Mouse (Mus musculus) midbrain, embryonic 10.5 days (tissue): Measurements from ENCODE around the gene Tmem98. TPM values are rescaled to one million over a fixed set of nuclear protein-coding genes. Genes with fewer than 3 reads are reported as not detected.
A peak's percentile ranks its signal among the peaks of the same experiment; 100 is the strongest.

Experiments
- DNase-seq: peaks from one replicate; pipeline ENCODE4 v3.0.0-alpha.2; 2017; ENCODE audit warnings: low spot score
- H3K27ac ChIP-seq: fragments of 300-500 bp; sonication (generic); replicated peaks from 2 replicates; pipeline ENCODE4 v1.5.1; 2016; ENCODE audit warnings: mild to moderate bottlenecking
- H3K27me3 ChIP-seq: fragments of 300-500 bp; sonication (generic); 2 replicates; pipeline ENCODE4 v1.6.1; 2016; ENCODE audit warnings: low read depth, mild to moderate bottlenecking; ENCODE audit not compliant: poor library complexity, severe bottlenecking
- H3K36me3 ChIP-seq: fragments of 300-500 bp; sonication (generic); 2 replicates; pipeline ENCODE4 v1.6.1; 2016; ENCODE audit warnings: mild to moderate bottlenecking, moderate library complexity
- H3K4me1 ChIP-seq: fragments of 300-500 bp; sonication (generic); 2 replicates; pipeline ENCODE4 v1.6.1; 2016
- H3K4me3 ChIP-seq: fragments of 300-500 bp; sonication (generic); 2 replicates; pipeline ENCODE4 v1.5.1; 2016; ENCODE audit warnings: mild to moderate bottlenecking, moderate library complexity
- H3K9me3 ChIP-seq: fragments of 300-500 bp; sonication (generic); replicated peaks from 2 replicates; pipeline ENCODE4 v1.6.1; 2016; ENCODE audit warnings: mild to moderate bottlenecking
- WGBS: fragments of 180-500 bp; shearing (Covaris S2); methylation state at CpG from one replicate; pipeline ENCODE4 v1.1.7; 2016; 5-methylcytosine and 5-hydroxymethylcytosine counted together
- polyA plus RNA-seq: library from polyadenylated mRNA; unstranded; fragments of >200 nt; fragmentation: Nextera tagmentation; extraction: Ambion mirVana; gene quantifications from 2 replicates; pipeline ENCODE4 v1.2.1, GENCODE M21; 2016

The Tmem98 gene
- polyA plus RNA-seq, 1 experiment from 2014 or later, result 94.5 TPM

GRCm38 (mm10) chr11:80843435-80843834 lies 33.5 kb downstream of the Tmem98 start:
- DNase-seq, result no peak
- Histone ChIP-seq H3K4me1 (peaks cover 13% of the 10 kb centered on the region), H3K36me3 (no peaks in the 10 kb centered on the region), H3K27ac (no peak overlapping the region), H3K27me3 (no peaks in the 10 kb centered on the region), H3K9me3 (no peaks in the 10 kb centered on the region), H3K4me3 (no peak overlapping the region)
- WGBS, result 86% methylated on average over 2 of the region's 2 CpGs

- Histone ChIP-seq H3K27me3 (no peaks in the 10 kb centered on the region), H3K4me1 (peaks cover 13% of the 10 kb centered on the region), H3K9me3 (no peaks in the 10 kb centered on the region), H3K36me3 (no peaks in the 10 kb centered on the region), H3K4me3 (no peak overlapping the region), H3K27ac (no peak overlapping the region)
- DNase-seq, result no peak
- WGBS, result 68% methylated on average over 7 of the region's 7 CpGs
Observed at GRCm38 (mm10) chr11:80845486-80845885, 35.5 kb downstream of the Tmem98 start.

GRCm38 (mm10) chr11:80846115-80846514 lies 36.1 kb downstream of the Tmem98 start:
- no peak overlapping the region for H3K4me3 ChIP-seq
- no peak for DNase-seq
- H3K27me3 ChIP-seq, result no peaks in the 10 kb centered on the region
- H3K27ac ChIP-seq, result no peak overlapping the region
- H3K4me1 ChIP-seq, result peaks cover 13% of the 10 kb centered on the region
- 61% methylated on average over 3 of the region's 3 CpGs for WGBS
- H3K9me3 ChIP-seq, result no peaks in the 10 kb centered on the region
- no peaks in the 10 kb centered on the region for H3K36me3 ChIP-seq

- no peaks in the 10 kb centered on the region for H3K36me3 ChIP-seq
- no peak for DNase-seq
- no peaks in the 10 kb centered on the region for H3K9me3 ChIP-seq
- H3K4me1 ChIP-seq, result peaks cover 13% of the 10 kb centered on the region
- WGBS, result 44% methylated on average over 5 of the region's 5 CpGs
- H3K27me3 ChIP-seq, result no peaks in the 10 kb centered on the region
- no peak overlapping the region for H3K4me3 ChIP-seq
- no peak overlapping the region for H3K27ac ChIP-seq
Observed at GRCm38 (mm10) chr11:80848131-80848530, 38.2 kb downstream of the Tmem98 start.

GRCm38 (mm10) chr11:80851859-80852258 lies 41.9 kb downstream of the Tmem98 start:
- no peak overlapping the region for H3K4me3 ChIP-seq
- H3K27ac ChIP-seq, result no peak overlapping the region
- H3K36me3 ChIP-seq, result no peaks in the 10 kb centered on the region
- peak; percentile 22 for DNase-seq
- no peaks in the 10 kb centered on the region for H3K27me3 ChIP-seq
- H3K4me1 ChIP-seq, result peaks cover 16% of the 10 kb centered on the region
- 44% methylated on average over 5 of the region's 5 CpGs for WGBS
- no peaks in the 10 kb centered on the region for H3K9me3 ChIP-seq

- WGBS, result 74% methylated on average over 3 of the region's 3 CpGs
Observed at GRCm38 (mm10) chr11:80853014-80853413, 43.0 kb downstream of the Tmem98 start.

GRCm38 (mm10) chr11:80854430-80854829 lies 44.5 kb downstream of the Tmem98 start:
- H3K36me3 ChIP-seq, result no peaks in the 10 kb centered on the region
- H3K27me3 ChIP-seq, result no peaks in the 10 kb centered on the region
- H3K4me1 ChIP-seq, result peaks cover 9% of the 10 kb centered on the region
- no peak for DNase-seq
- H3K9me3 ChIP-seq, result no peaks in the 10 kb centered on the region
- no peak overlapping the region for H3K27ac ChIP-seq
- H3K4me3 ChIP-seq, result no peak overlapping the region
- WGBS, result 88% methylated on average over 11 of the region's 11 CpGs

More at GRCm38 (mm10) chr11:80853014-80853413, 43.0 kb downstream of the Tmem98 start:
- no peaks in the 10 kb centered on the region for H3K27me3 ChIP-seq
- no peaks in the 10 kb centered on the region for H3K36me3 ChIP-seq
- no peak for DNase-seq
- H3K4me1 ChIP-seq, result peaks cover 12% of the 10 kb centered on the region
- H3K27ac ChIP-seq, result no peak overlapping the region
- no peaks in the 10 kb centered on the region for H3K9me3 ChIP-seq
- H3K4me3 ChIP-seq, result no peak overlapping the region

GRCm38 (mm10) chr11:80854908-80855307 lies 44.9 kb downstream of the Tmem98 start:
- H3K9me3 ChIP-seq, result no peaks in the 10 kb centered on the region
- WGBS, result 62% methylated on average over 7 of the region's 7 CpGs
- H3K27me3 ChIP-seq, result no peaks in the 10 kb centered on the region
- no peaks in the 10 kb centered on the region for H3K36me3 ChIP-seq
- H3K4me3 ChIP-seq, result no peak overlapping the region
- peaks cover 9% of the 10 kb centered on the region for H3K4me1 ChIP-seq
- no peak overlapping the region for H3K27ac ChIP-seq
- no peak for DNase-seq

GRCm38 (mm10) chr11:80856827-80857226 lies 46.9 kb downstream of the Tmem98 start:
- 82% methylated on average over 2 of the region's 2 CpGs for WGBS
- H3K4me1 ChIP-seq, result peaks cover 9% of the 10 kb centered on the region

GRCm38 (mm10) chr11:80858065-80858464 lies 48.1 kb downstream of the Tmem98 start, which contains the start of gene Spaca3:
Gene Spaca3, plus strand, starts transcription at chr11:80858365.
- Histone ChIP-seq H3K36me3 (no peaks in the 10 kb centered on the region), H3K9me3 (no peaks in the 10 kb centered on the region), H3K27me3 (no peaks in the 10 kb centered on the region), H3K27ac (no peak within 1 kb of the TSS), H3K4me1 (peaks cover 3% of the 10 kb centered on the region; the same call in 1 of the 2 replicates), H3K4me3 (no peak within 1 kb of the TSS)
- no peak for DNase-seq
- 81% methylated on average over 10 of the region's 10 CpGs for WGBS

More at GRCm38 (mm10) chr11:80856827-80857226, 46.9 kb downstream of the Tmem98 start:
- Histone ChIP-seq H3K27me3 (no peaks in the 10 kb centered on the region), H3K9me3 (no peaks in the 10 kb centered on the region), H3K4me3 (no peak overlapping the region), H3K27ac (no peak overlapping the region), H3K36me3 (no peaks in the 10 kb centered on the region)
- no peak for DNase-seq

- Histone ChIP-seq H3K4me3 (no peak overlapping the region), H3K4me1 (no peaks in the 10 kb centered on the region; the same call in 1 of the 2 replicates), H3K9me3 (no peaks in the 10 kb centered on the region), H3K27me3 (no peaks in the 10 kb centered on the region), H3K27ac (no peak overlapping the region), H3K36me3 (no peaks in the 10 kb centered on the region)
- no peak for DNase-seq
- WGBS, result 91% methylated on average over 7 of the region's 7 CpGs
Observed at GRCm38 (mm10) chr11:80862941-80863340, 53.0 kb downstream of the Tmem98 start.

GRCm38 (mm10) chr11:80868039-80868438 lies 58.1 kb downstream of the Tmem98 start:
- no peak overlapping the region for H3K4me3 ChIP-seq
- WGBS, result 94% methylated on average over 1 of the region's 1 CpGs
- H3K36me3 ChIP-seq, result no peaks in the 10 kb centered on the region
- H3K9me3 ChIP-seq, result no peaks in the 10 kb centered on the region
- H3K27ac ChIP-seq, result no peak overlapping the region
- no peak for DNase-seq
- no peaks in the 10 kb centered on the region for H3K27me3 ChIP-seq
- H3K4me1 ChIP-seq, result no peaks in the 10 kb centered on the region; the same call in 1 of the 2 replicates
